Mouse (Mus musculus): ENCODE measurements around the gene Cog7.

The Cog7 gene

DNA sequence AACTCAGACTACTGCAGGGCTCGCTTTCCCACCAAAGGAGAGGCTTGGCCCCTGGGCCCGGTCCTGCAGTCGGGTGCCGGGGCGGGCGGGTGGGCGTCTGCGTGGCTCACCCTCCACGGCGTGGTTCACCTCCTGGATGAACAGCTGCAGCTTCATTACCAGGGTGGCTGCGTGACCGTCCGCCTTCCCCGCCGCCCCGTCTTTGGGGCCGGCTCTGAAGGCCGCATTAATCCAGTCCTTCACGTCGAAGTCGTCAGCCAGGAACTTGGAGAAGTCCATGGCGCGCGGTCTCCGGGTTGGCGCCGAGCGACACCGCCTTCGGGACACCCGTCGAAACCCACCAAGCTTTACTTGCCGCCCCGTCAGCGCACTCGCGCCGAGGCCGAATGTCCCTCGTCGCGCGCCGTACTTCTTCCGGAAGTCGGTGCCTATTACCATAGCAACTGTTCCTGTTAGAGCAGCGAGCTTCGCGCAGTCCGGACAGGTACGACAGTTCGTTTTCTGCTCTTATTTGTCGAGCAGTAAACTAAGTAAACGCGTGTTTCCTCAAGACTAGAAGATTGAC is at the start of gene Cog7:
Gene Cog7, minus strand, starts transcription at position 405 of the 565 bp plus-strand sequence.
- no peak for TF ChIP-seq GATA4 (IDR thresholded peaks at IDR 0.05; ENCODE audit: insufficient replicate concordance, low read length)

DNA sequence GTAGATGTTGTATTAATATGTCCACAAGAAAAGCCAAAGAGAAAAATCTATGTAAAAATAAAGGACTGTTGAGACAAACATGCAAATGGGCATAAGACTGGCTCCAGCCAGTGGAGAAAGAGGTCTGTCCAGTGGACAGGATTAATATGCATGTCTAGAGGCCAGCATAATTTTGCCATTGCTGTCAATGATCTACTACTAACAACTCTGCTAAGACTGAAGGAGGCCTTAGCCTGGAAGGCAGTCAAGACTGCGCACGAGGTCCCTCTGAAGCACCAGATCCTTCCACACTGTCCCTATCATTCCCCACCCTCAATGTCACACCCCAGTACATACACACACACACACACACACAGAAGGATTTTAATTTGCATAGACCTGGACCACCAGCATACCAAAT is 40.6 kb upstream of the Cog7 start:
- TF ChIP-seq GATA4 (IDR thresholded peaks at IDR 0.05; ENCODE audit: insufficient replicate concordance, low read length): no peak

DNA sequence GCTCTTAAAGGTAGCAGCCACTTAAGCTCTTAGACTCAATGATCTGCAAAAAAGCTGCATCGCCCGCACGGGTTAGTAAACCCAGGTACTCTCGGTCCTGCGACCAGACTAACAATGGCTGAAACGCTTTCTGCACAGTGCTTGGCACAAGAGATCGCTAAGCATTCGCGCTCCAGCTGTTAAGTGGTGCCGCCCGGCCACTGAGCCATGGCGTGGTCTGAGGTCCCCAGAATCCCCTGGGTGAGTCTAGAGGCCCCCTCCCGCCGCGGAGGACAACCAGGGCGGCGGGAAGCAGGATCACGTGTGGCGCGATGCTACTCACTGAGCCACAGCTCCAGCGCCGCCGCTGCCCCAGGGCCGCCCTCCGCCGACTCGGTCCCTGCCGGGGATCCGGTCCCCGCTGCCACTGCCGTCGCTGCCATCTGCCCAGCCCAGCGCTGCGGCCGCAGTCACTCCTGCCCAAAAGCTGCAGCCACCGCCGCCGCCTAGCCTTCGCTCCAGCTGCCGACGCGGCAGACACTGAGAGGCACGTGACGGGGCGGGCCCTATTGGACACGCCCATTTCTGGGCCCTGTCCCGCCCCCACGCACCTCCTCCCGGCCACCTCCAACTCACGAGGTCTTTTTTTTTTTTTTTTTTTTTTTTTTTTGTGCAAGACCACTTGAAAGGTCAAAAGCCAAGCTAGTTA is 39.3 kb upstream of the Cog7 start, which contains the start of gene Gga2:
Gene Gga2, minus strand, starts transcription at position 556 of the 688 bp plus-strand sequence.
- TF ChIP-seq GATA4 (IDR thresholded peaks at IDR 0.05; ENCODE audit: insufficient replicate concordance, low read length): no peak

DNA sequence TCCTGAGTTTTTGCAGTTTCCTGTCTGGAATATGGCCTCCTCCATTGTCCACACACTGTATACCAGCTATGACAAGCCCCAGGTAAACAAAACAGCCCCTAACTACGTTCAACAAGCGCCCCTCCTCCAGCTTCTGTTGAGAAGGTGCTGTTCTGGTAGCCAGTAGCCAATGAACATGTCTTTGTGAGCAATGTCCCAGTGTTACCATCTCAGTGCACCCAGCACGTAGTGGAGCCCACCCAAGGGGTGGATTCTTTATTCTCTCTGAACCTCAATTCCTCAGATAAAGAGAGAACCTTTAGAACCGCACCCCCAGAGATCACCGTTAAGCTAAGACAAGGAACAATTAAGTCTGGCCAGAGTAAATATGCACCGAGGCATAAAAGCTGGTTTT is 38.8 kb upstream of the Cog7 start:
- no peak for TF ChIP-seq GATA4 (IDR thresholded peaks at IDR 0.05; ENCODE audit: insufficient replicate concordance, low read length)

DNA sequence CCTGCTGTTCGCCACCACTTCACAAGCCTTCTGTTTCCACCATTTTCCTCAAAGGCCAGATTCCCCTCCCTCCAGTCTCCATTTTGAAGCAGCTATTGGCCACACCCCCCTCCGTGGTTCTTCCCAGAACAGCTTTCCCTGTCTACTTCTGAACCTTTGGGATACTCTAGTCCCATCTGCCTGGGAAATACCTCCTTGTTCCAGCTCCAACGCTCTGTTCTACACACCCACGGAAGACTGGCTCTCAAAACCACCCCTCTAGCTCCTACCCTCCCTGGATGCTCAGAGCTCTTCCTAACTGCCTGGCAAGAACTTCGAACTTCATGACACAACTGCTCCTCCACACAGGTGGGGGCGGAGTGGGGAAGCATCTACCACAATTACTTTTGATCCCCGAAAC is 37.5 kb upstream of the Cog7 start:
- no peak for TF ChIP-seq GATA4 (IDR thresholded peaks at IDR 0.05; ENCODE audit: insufficient replicate concordance, low read length)

DNA sequence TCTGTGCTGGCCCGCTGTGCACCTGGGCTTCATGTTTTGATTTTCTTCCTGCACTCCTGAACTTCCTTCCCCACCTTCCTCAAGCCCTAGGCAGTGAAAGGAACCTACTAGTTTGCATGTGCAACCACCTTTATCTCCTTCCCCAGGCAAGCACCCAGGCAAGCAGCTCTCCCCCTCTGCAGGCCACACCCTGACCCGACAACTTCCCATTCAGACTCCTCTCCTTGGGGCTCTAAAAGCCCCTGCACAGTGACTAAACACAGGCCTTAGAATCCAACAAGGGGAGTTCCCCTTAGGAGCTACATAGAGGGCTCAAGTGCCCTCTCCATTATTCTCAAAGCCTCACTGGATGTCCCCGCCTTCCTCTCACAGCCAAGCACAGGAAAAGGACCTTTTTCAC is 36.7 kb upstream of the Cog7 start:
- no peak for TF ChIP-seq GATA4 (IDR thresholded peaks at IDR 0.05; ENCODE audit: insufficient replicate concordance, low read length)

DNA sequence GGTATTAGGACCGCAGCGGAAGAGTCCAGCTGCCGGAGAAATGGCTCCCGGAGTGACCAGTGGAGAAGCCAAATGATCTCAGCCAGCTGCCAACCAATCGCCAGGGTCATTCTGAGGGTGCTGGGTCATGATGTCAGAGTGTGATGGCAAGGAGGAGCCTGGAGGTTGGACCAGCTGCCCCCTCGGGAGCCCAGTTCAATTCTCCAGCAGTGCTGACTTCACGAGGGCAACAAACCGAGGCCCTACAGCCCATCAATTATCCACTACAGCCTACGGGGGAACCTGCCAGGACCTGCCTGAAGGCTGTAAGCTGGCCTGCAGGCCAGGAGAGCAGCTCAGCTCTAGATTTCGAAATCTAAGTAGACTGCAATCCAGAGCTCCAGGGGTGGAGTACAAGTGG is 34.2 kb upstream of the Cog7 start:
- no peak for TF ChIP-seq GATA4 (IDR thresholded peaks at IDR 0.05; ENCODE audit: insufficient replicate concordance, low read length)

DNA sequence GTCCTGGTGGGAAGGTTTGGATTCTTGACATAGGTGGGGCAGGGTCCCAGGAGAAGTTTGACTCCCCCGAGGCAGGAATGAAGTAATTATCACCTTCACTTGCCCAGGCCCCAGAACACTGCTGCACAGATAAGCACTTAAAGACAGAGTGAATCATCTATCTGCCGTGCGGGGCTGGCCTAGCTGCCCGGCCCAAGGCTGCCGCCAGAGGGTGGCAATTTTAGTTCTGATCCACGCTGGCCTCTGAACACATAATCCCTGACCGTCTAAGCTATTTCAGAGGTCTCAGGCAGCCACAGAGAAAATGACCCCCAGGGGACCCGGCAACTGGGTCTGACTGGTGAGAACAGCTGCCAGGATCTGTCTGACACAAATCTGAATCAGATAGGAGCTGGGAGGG is 33.6 kb upstream of the Cog7 start:
- no peak for TF ChIP-seq GATA4 (IDR thresholded peaks at IDR 0.05; ENCODE audit: insufficient replicate concordance, low read length)

DNA sequence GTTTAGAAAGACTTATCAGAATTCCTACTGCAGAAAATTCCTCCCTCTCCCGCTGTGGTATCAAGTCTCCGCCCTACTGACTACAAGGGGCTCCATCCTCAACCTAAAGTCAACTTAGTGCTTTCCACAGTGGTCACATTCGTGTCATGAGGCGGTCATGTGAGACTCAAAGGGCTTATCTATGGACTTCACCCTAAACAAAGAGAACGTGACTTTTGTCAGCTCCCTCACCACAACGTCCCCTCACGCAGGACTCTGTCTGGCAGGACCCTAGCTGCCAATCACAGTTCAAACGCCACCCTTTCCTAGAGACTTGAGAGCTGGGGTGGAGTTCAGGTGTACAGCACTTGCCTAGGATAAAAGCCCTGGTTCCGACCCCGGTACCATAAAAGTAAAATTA is 31.4 kb upstream of the Cog7 start:
- no peak for TF ChIP-seq GATA4 (IDR thresholded peaks at IDR 0.05; ENCODE audit: insufficient replicate concordance, low read length)

DNA sequence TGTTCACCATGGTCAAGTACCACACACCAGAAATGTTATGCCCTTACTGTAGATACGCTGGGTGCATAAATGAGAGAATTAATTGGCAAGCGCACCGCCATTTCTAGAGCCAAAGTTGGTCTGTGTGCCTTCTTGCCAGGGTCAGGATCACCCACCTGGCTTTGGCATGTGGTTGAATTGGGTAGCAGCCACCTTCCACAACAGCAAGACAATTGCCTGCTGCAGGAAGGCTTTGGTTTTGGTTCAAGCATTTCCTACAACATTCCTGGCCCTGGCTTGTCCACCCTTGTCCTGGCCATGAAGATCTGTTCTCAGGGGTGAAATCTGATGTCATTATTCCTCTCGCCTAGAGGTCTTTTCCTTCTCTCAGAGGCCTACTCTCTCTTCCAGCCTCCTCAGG is 30.9 kb upstream of the Cog7 start:
- TF ChIP-seq GATA4 (IDR thresholded peaks at IDR 0.05; ENCODE audit: insufficient replicate concordance, low read length): no peak

DNA sequence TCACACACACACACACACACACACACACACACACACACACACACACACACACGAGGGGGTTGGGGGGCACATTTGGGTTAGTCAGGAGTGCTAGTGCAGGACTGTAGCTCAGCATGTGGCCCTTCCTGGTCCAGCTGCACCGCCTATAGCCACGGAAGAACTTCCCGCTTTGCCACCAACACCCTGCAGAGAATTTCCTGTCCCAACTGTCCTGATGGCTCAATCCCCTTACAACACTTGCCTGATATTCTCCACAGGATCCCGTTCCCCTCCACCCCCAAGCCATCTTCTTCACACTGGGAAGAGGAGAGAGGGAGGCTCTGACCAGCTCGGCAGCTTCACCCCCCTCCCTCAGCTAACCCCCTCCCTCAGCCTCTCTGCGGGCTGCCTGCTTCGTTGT is 18.9 kb upstream of the Cog7 start:
- TF ChIP-seq GATA4 (IDR thresholded peaks at IDR 0.05; ENCODE audit: insufficient replicate concordance, low read length): no peak

DNA sequence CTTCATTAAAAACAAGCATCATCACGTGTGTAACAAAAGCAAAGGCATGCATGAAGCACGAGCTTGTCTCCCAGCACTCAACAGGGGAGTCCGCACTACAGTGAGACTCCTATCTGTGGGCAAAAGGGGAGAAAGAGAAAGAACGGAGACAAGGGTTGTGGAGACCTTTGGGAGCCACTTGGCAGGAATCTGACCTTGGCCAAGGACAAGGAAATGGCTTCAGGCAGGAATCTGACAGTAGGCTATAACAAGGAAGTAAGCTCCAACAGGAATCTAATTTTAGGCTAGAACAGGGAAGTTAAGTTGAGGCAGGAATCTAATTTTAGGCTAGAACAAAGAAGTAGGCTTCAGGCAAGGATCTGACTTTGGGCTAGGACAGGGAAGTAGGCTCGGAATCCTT is 14.4 kb upstream of the Cog7 start:
- TF ChIP-seq GATA4 (IDR thresholded peaks at IDR 0.05; ENCODE audit: insufficient replicate concordance, low read length): no peak

DNA sequence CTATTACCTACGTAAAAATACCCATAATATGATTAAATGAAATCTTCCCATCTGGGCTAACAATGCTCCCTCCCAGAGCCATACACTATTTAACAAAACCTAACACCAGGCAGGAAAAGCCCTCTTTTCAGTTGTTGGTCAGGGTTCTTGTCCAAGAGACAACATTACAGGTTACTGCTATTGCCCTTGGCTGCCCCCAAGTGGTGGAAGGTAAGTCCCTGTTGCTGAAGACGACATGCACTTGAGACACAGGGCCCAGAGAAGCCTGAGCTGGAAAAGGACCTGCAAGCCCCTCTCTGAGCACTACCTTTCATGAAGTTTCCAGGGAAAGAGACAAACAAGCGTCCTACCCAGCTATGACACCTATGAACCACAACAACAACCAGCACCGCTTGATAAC is 6.5 kb downstream of the Cog7 start:
- TF ChIP-seq GATA4 (IDR thresholded peaks at IDR 0.05; ENCODE audit: insufficient replicate concordance, low read length): no peak

DNA sequence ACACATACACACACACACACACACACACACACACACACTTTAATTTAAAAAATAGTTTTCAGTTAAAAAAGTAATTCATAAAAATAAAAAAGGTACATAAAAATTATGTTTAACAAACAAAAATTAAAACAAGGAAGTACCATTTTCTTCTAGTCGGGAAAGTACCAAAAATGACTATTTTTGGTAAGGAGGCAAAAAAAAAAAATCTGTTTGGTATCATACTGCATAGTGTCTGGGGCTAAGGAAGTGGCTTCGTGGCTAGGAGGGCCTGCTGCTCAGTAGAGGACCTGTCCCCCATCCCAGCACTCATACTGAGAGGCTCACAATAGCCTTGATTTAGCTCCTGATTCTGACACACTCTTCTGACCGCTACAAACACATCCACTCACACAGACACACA is 9.8 kb downstream of the Cog7 start:
- no peak for TF ChIP-seq GATA4 (IDR thresholded peaks at IDR 0.05; ENCODE audit: insufficient replicate concordance, low read length)

DNA sequence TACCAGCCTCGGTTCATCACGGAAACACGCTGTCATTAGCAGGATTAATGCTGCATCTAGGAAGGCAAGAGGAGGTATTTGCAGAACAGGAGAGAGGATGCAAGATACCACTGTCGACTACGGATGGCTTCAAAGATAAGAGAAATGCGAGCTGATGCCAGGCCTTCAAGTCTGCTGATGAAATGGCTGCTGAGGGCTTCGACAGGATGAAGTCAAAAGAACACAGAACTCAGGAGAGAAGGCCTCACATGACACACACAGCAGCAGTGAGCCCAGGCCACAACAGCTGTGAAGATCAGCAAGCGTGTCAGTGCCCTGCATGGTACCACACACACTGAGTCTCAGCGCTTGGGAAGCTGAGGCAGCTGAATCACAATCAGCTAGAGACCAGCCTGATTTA is 11.3 kb downstream of the Cog7 start:
- no peak for TF ChIP-seq GATA4 (IDR thresholded peaks at IDR 0.05; ENCODE audit: insufficient replicate concordance, low read length)

DNA sequence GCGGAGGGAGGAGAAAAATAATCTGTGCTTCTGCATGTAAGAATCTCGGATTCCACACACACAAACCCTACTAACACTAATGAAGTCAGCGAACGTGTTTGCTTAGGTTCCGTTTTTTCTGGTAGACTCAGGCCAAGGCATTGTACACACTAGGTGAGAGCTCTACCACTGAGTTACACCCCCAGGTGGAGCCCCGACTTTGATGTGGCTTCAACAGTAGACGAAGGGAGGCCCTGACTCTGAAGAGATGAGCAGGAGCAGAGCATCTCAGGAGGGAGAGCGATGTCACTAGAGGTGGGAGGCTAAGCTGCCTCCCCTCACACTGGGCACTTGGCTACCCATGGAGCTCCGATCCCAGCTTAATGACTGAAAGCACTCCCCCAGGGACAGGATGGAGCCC is 12.7 kb downstream of the Cog7 start:
- TF ChIP-seq GATA4 (IDR thresholded peaks at IDR 0.05; ENCODE audit: insufficient replicate concordance, low read length): no peak

DNA sequence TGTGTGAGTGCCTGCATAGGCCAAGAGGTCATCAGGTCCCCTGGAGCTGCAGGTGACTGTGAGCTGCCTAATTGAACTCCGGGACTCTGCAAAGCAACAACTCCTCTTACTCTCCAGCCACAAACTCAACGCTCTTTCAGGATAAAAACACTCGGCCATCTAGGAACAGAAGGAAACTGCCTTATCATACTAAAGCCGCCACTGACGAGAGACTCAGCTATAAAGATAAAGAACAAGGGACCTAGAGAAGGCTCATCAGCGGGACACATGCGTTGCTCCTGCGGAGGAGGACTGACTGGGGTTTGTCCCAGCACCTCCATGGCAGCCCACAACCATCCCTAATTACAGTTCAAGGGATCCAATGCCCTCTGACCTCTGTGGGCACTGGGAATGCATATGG is 13.3 kb downstream of the Cog7 start:
- no peak for TF ChIP-seq GATA4 (IDR thresholded peaks at IDR 0.05; ENCODE audit: insufficient replicate concordance, low read length)
